Mouse (Mus musculus) olfactory bulb, adult 2 months (tissue): Measurements from ENCODE around the gene E2f4.

ENCODE experiments used
- CTCF ChIP-seq: fragments of 200-500 bp; IDR thresholded peaks from 2 replicates; pipeline ENCODE4 v1.5.1; 2012; ENCODE audit warnings: low read depth, mild to moderate bottlenecking, low read length, moderate library complexity; ENCODE audit not compliant: insufficient read depth
- POLR2A ChIP-seq: fragments of 200-500 bp; IDR thresholded peaks from 2 replicates; pipeline ENCODE4 v1.6.1; 2012; ENCODE audit warnings: mild to moderate bottlenecking, low read depth, low read length, moderate library complexity; ENCODE audit not compliant: insufficient read depth

GRCm38 (mm10) chr8:105343791-105344574 is 46.5 kb downstream of the E2f4 start:
- TF ChIP-seq POLR2A (no peak), CTCF (no peak)
